Mouse (Mus musculus) heart, embryonic 14.5 days (tissue): ENCODE data around the gene Cd81. TPM values are rescaled to one million over a fixed set of nuclear protein-coding genes. Genes with fewer than 3 reads are reported as not detected.

ENCODE experiments used
- ATAC-seq: fragments of 200-750 bp; cut with Nextera tagmentation; 2 replicates; pipeline ENCODE4 v1.8.0; 2017; ENCODE audit warnings: low read depth, moderate TSS enrichment; ENCODE audit not compliant: insufficient number of reproducible peaks, insufficient read depth, low FRiP score
- H3K27ac ChIP-seq, 2 experiments: fragments of 200-500 bp in 1 of 2; fragments of 300-500 bp in 1 of 2; sonication (generic) in 1 of 2; replicated peaks in 1 of 2; 2 replicates each; pipeline ENCODE4 v1.5.1; 2012 to 2014; ENCODE audit warnings: low read depth in 2 of 2, low read length in 2 of 2, control low read depth in 1 of 2, mild to moderate bottlenecking in 1 of 2, mixed read lengths in 1 of 2; ENCODE audit not compliant: control insufficient read depth in 1 of 2, insufficient read depth in 1 of 2
- H3K27me3 ChIP-seq: fragments of 300-500 bp; sonication (generic); 2 replicates; pipeline ENCODE4 v1.6.1; 2014; ENCODE audit warnings: mild to moderate bottlenecking, low read length, control low read depth; ENCODE audit not compliant: control insufficient read depth, insufficient read depth
- H3K36me3 ChIP-seq: fragments of 300-500 bp; sonication (generic); 2 replicates; pipeline ENCODE4 v1.6.1; 2014; ENCODE audit warnings: mild to moderate bottlenecking, control low read depth, low read length, mixed read lengths; ENCODE audit not compliant: control insufficient read depth, insufficient read depth
- H3K4me1 ChIP-seq, 2 experiments: fragments of 200-500 bp in 1 of 2; fragments of 300-500 bp in 1 of 2; sonication (generic) in 1 of 2; 2 replicates each; pipeline ENCODE4 v1.6.1; 2012 to 2014; ENCODE audit warnings: low read length in 2 of 2, control low read depth in 1 of 2, mixed read lengths in 1 of 2; ENCODE audit not compliant: control insufficient read depth in 2 of 2, insufficient read depth in 2 of 2
- H3K4me2 ChIP-seq: fragments of 300-500 bp; sonication (generic); 2 replicates; pipeline ENCODE4 v1.6.1; 2014; ENCODE audit warnings: mild to moderate bottlenecking, low read length
- H3K4me3 ChIP-seq, 2 experiments: fragments of 200-500 bp in 1 of 2; fragments of 300-500 bp in 1 of 2; sonication (generic) in 1 of 2; 2 replicates each; pipeline ENCODE4 v1.5.1; 2012 to 2014; ENCODE audit warnings: low read length in 2 of 2, mild to moderate bottlenecking in 2 of 2, control low read depth in 1 of 2, low read depth in 1 of 2, moderate library complexity in 1 of 2; ENCODE audit not compliant: control insufficient read depth in 1 of 2, insufficient read depth in 1 of 2
- H3K9ac ChIP-seq: fragments of 300-500 bp; sonication (generic); 2 replicates; pipeline ENCODE4 v1.6.1; 2014; ENCODE audit warnings: mild to moderate bottlenecking, low read length
- H3K9me3 ChIP-seq: fragments of 300-500 bp; sonication (generic); 2 replicates; pipeline ENCODE4 v1.6.1; 2016; ENCODE audit warnings: low read length, control low read depth; ENCODE audit not compliant: control insufficient read depth
- WGBS: fragments of 180-500 bp; shearing (Covaris S2); extraction: QIAGEN DNeasy Blood & Tissue Kit; methylation state at CpG from one replicate; pipeline ENCODE4 v1.1.7; 2014; 5-methylcytosine and 5-hydroxymethylcytosine counted together
- polyA plus RNA-seq: library from polyadenylated mRNA; unstranded; fragments of >200 nt; fragmentation: Nextera tagmentation; extraction: Ambion mirVana; gene quantifications from 2 replicates; pipeline ENCODE4 v1.2.1, GENCODE M21; 2014

Cd81 gene
- polyA plus RNA-seq, 1 experiment from 2014 or later: 947 TPM

- H3K27me3 ChIP-seq: no peaks in the 10 kb centered on the region
- H3K4me3 ChIP-seq: peak overlapping the region; percentile 30 to 86; a peak in 3 of 4 replicates
- H3K4me2 ChIP-seq: peak overlapping the region; percentile 82
- WGBS: 49% methylated on average over 13 of the region's 13 CpGs
- peak overlapping the region; percentile 89 to 98 for H3K27ac ChIP-seq
- peaks cover 14 to 23% of the 10 kb centered on the region in 2 experiments for H3K4me1 ChIP-seq
- H3K9me3 ChIP-seq: no peaks in the 10 kb centered on the region
- ATAC-seq: no peak
- peak overlapping the region; percentile 47; the same call in 1 of the 2 replicates for H3K9ac ChIP-seq
- peaks cover 59% of the 10 kb centered on the region for H3K36me3 ChIP-seq
Measured at GRCm38 (mm10) chr7:143068316-143068881, 15.9 kb downstream of the Cd81 start.

GRCm38 (mm10) chr7:143068882-143069591 is 16.5 kb downstream of the Cd81 start, which contains the start of gene Tssc4:
Gene Tssc4 (plus strand): TSS chr7:143069249.
- peak within 1 kb of the TSS; percentile 82 for H3K4me2 ChIP-seq
- peak within 1 kb of the TSS; percentile 89 to 98 for H3K27ac ChIP-seq
- peaks cover 14 to 23% of the 10 kb centered on the region in 2 experiments for H3K4me1 ChIP-seq
- H3K4me3 ChIP-seq: peak within 1 kb of the TSS; percentile 86 to 95
- ATAC-seq: peak; percentile 92
- no peaks in the 10 kb centered on the region for H3K27me3 ChIP-seq
- no peaks in the 10 kb centered on the region for H3K9me3 ChIP-seq
- under 1% methylated on average over 51 of the region's 51 CpGs for WGBS
- peaks cover 53% of the 10 kb centered on the region for H3K36me3 ChIP-seq
- peak within 1 kb of the TSS; percentile 95 for H3K9ac ChIP-seq

GRCm38 (mm10) chr7:143069751-143070400 is 17.3 kb downstream of the Cd81 start:
- no peak; the same call in 1 of the 2 replicates for ATAC-seq
- 11% methylated on average over 30 of the region's 30 CpGs for WGBS
- H3K36me3 ChIP-seq: peaks cover 44% of the 10 kb centered on the region

GRCm38 (mm10) chr7:143070506-143071070 is 18.0 kb downstream of the Cd81 start:
- Histone ChIP-seq H3K4me1 (peaks cover 14 to 23% of the 10 kb centered on the region in 2 experiments), H3K36me3 (peaks cover 37% of the 10 kb centered on the region), H3K4me2 (peak overlapping the region; percentile 82), H3K27ac (no peak overlapping the region), H3K27me3 (no peaks in the 10 kb centered on the region), H3K4me3 (peak overlapping the region; percentile 86 to 95), H3K9ac (peak overlapping the region; percentile 95), H3K9me3 (no peaks in the 10 kb centered on the region)
- WGBS: 87% methylated on average over 10 of the region's 10 CpGs
- ATAC-seq: no peak

More at GRCm38 (mm10) chr7:143069751-143070400, 17.3 kb downstream of the Cd81 start:
- Histone ChIP-seq H3K27ac (peak overlapping the region; percentile 83 to 89), H3K4me2 (peak overlapping the region; percentile 82), H3K27me3 (no peaks in the 10 kb centered on the region), H3K4me3 (peak overlapping the region; percentile 86 to 95), H3K9me3 (no peaks in the 10 kb centered on the region), H3K4me1 (peaks cover 14 to 23% of the 10 kb centered on the region in 2 experiments), H3K9ac (peak overlapping the region; percentile 95)

- ATAC-seq: no peak
- H3K4me1 ChIP-seq: peaks cover 14 to 21% of the 10 kb centered on the region in 2 experiments
- peaks cover 17% of the 10 kb centered on the region for H3K36me3 ChIP-seq
- no peaks in the 10 kb centered on the region for H3K9me3 ChIP-seq
- WGBS: 76% methylated on average over 5 of the region's 5 CpGs
- H3K27me3 ChIP-seq: no peaks in the 10 kb centered on the region
- H3K4me3 ChIP-seq: no peak overlapping the region
- H3K9ac ChIP-seq: no peak overlapping the region
- H3K27ac ChIP-seq: no peak overlapping the region
- H3K4me2 ChIP-seq: no peak overlapping the region
Measured at GRCm38 (mm10) chr7:143072605-143073004, 20.1 kb downstream of the Cd81 start.

GRCm38 (mm10) chr7:143073086-143073485 is 20.5 kb downstream of the Cd81 start:
- Histone ChIP-seq H3K27ac (no peak overlapping the region), H3K9me3 (no peaks in the 10 kb centered on the region), H3K4me1 (peaks cover 14 to 16% of the 10 kb centered on the region in 2 experiments), H3K9ac (no peak overlapping the region), H3K36me3 (peaks cover 12% of the 10 kb centered on the region), H3K4me2 (no peak overlapping the region), H3K27me3 (no peaks in the 10 kb centered on the region), H3K4me3 (no peak overlapping the region)
- no peak for ATAC-seq
- 63% methylated on average over 1 of the region's 1 CpGs for WGBS

- Histone ChIP-seq H3K4me1 (peaks cover 3 to 4% of the 10 kb centered on the region in 2 experiments), H3K27me3 (no peaks in the 10 kb centered on the region), H3K27ac (no peak overlapping the region), H3K9me3 (no peaks in the 10 kb centered on the region), H3K4me2 (no peak overlapping the region), H3K36me3 (peaks cover 6% of the 10 kb centered on the region; the same call in 1 of the 2 replicates), H3K4me3 (no peak overlapping the region), H3K9ac (no peak overlapping the region)
- WGBS: 61% methylated on average over 5 of the region's 5 CpGs
- ATAC-seq: no peak
Measured at GRCm38 (mm10) chr7:143075394-143075793, 22.9 kb downstream of the Cd81 start.
